In the genomic region with DNA sequence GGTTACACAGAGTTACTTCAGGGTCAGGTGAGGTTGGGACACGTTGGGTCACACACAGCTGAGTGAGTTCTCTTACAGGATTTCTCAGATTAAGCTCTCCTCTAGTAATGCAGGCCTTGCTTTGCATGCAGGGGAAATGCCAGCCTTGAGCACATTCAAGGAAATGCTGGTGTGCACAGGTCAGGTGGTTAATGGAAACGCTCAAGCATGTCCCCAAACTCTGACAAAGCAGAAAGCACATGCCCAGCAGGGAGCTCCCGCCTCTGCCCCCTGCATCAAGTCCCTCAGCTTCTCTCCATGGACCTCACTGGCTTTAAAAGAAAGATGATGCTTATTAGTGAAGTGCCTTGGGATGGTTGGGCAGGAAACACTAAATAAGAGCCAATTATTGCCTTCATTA, we compare ENCODE assay signal across 17 mouse cellular contexts.
"Had no signal": no experiment of that assay in that cellular context is flagged by ENCODE, and none has a peak within 500 bp of the region (broad histone marks: within the 10 kb centered on the region; RNA-seq: fewer than 3 reads in every experiment).

No protein-coding gene starts in this region.

- H3K4me2 ChIP-seq: limb, embryonic 12.5 days; liver, embryonic 13.5 days; lung, embryonic 15.5 days; midbrain, embryonic 12.5 days; neural tube, embryonic 13.5 days had no signal

- H3K4me1 ChIP-seq: limb, embryonic 12.5 days; liver, embryonic 13.5 days; lung, embryonic 15.5 days; megakaryocyte, embryonic 14.5 days; midbrain, embryonic 12.5 days; neural tube, embryonic 13.5 days had no signal

- H3K4me3 ChIP-seq: limb, embryonic 12.5 days; liver, embryonic 13.5 days; lung, embryonic 15.5 days; megakaryocyte, embryonic 14.5 days; midbrain, embryonic 12.5 days; neural tube, embryonic 13.5 days had no signal

- H3K27me3 ChIP-seq: limb, embryonic 12.5 days; liver, embryonic 13.5 days; lung, embryonic 15.5 days; megakaryocyte, embryonic 14.5 days; midbrain, embryonic 12.5 days; neural tube, embryonic 13.5 days had no signal

- DNase-seq: kidney, postnatal 36 days; layer of hippocampus, adult 9-11 months; layer of hippocampus, postnatal 36 days; liver; liver, embryonic 13.5 days; liver, postnatal 0 days; lung, postnatal 14 days; retina, postnatal 1 day; thymus, postnatal 36 days had no signal

- H3K9ac ChIP-seq: limb, embryonic 12.5 days; liver, embryonic 13.5 days; liver, postnatal 0 days; lung, embryonic 15.5 days; midbrain, embryonic 12.5 days; neural tube, embryonic 13.5 days had no signal

- H3K9me3 ChIP-seq: limb, embryonic 12.5 days; liver, embryonic 13.5 days; lung, embryonic 15.5 days; megakaryocyte, embryonic 14.5 days; midbrain, embryonic 12.5 days; neural tube, embryonic 13.5 days had no signal

- H3K27ac ChIP-seq: kidney, postnatal 0 days; limb, embryonic 12.5 days; liver, embryonic 13.5 days; lung, embryonic 15.5 days; macrophage; midbrain, embryonic 12.5 days; neural tube, embryonic 13.5 days had no signal

- H3K36me3 ChIP-seq: limb, embryonic 12.5 days; liver, embryonic 13.5 days; lung, embryonic 15.5 days; midbrain, embryonic 12.5 days; neural tube, embryonic 13.5 days had no signal

- ATAC-seq: liver, postnatal 0 days; midbrain, embryonic 16.5 days had no signal
